Mouse (Mus musculus): ENCODE data around the gene Adam23. TPM values are rescaled to one million over a fixed set of nuclear protein-coding genes. Genes with fewer than 3 reads are reported as not detected.

Gene Adam23
- total RNA-seq, 2 experiments from 2014 or later: 25.9 to 28.7 TPM

DNA sequence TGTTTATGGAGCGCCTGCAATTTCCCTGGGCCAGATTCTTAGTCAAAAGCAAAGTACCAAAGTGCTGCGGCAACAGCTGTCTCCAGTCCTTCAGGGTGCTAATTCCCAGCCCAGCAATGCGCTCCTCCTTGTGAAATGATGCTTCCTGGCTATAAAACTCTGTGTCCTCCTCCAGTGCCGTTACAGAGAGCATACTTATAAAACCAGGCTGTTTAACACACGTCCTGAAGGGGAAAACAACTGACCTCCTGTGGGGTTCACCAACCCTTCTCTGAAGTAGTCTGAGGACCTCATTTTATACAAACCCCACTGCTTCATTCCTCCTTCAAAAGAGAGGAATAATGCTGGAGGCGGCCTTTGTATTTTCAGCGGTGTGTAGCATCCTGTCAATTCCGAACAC, 28.0 kb downstream of the Adam23 start:
- DNase-seq (ENCODE audit: low spot score in 2 of 2): no peak

- no peak for DNase-seq (ENCODE audit: low spot score in 2 of 2)
These were observed 33.3 kb downstream of the Adam23 start for GRCm38 (mm10) chr1:63478946-63479345.

GRCm38 (mm10) chr1:63484646-63485045, 39.0 kb downstream of the Adam23 start:
- no peak for DNase-seq (ENCODE audit: low spot score in 2 of 2)

DNA sequence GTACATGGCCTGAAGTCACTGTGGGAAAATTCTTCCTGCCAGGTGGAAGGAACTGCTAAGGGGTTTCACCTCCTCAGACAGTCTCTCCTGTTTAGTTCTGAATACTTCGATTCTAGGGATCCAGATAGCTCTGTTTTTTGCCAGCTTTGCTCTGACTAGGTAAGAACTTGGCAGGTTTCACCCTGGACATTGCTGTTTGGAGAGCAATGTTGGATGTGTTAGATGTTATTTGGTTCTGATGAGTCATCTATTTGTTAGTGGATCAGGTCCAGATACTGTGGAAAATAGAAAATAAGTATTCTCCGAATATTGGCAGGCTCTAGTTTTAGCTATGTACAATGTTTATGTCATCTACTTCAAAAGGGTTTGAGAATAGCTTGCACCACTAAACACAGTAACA, 41.0 kb downstream of the Adam23 start:
- DNase-seq (ENCODE audit: low spot score in 2 of 2): no peak

DNA sequence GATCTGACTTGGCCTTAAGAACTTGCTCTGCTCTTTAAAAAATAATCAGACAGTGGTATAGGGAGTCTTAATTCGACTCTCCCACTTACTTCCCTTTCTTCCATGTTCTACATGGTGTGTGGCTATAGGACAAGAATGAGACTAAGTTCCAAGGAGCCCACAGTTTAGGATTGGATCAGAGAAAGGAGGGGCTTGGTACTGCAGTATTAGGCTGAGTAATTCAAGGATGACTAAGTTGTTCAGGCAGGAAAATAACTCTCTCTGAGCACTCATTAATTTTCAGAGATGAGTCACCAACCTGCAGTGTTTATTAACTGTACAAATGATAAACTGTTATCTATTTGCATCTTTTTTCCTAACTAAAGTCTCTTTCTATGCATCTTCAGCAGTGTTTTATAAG, 45.3 kb downstream of the Adam23 start:
- DNase-seq (ENCODE audit: low spot score in 2 of 2): no peak

GRCm38 (mm10) chr1:63493325-63493724, 47.6 kb downstream of the Adam23 start:
- DNase-seq (ENCODE audit: low spot score in 2 of 2): no peak

- DNase-seq (ENCODE audit: low spot score in 2 of 2): no peak
These were observed 61.7 kb downstream of the Adam23 start for GRCm38 (mm10) chr1:63507386-63507785.

GRCm38 (mm10) chr1:63508801-63509200, 63.1 kb downstream of the Adam23 start:
- no peak for DNase-seq (ENCODE audit: low spot score in 2 of 2)

- no peak for DNase-seq (ENCODE audit: low spot score in 2 of 2)
These were observed 65.7 kb downstream of the Adam23 start for GRCm38 (mm10) chr1:63511416-63511815.

DNA sequence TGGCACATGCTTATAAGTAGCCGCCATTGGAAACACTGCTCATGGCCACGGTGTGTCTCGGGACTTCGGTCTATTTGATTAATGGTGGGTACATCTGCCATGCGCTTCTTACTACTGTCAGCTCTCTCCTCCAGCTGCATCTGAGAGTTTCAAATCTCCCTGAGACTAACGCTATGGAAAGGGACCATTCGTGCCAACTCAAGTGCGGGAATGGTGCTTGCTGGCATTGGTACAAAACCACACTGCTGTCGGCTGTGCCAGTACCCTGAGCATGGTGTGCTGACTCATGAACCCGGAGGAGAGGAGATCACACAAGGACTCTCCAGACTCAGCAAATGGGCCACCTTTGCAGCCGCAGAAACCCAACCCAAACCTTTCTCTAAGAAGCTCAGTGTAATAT, 72.1 kb downstream of the Adam23 start:
- DNase-seq (ENCODE audit: low spot score in 2 of 2): no peak

DNA sequence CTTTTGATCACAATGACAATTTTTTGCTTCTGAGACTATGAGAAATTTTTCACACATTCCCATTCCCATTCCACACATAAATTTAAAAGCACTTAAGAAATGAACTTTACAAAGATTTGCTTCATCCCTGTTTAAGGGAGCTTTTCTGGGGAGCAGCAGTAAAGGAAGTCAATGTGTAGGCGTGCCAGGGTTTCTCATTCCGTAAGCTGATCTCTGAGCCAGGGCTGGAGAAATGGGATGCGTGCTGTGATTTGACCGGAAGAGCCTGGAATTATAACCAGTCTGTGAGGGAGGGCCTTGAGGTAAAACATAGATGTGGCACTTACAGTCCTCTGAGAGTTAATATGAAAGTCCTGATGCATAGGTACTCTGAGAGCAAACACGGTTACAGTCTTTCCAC, 73.1 kb downstream of the Adam23 start:
- no peak for DNase-seq (ENCODE audit: low spot score in 2 of 2)

DNA sequence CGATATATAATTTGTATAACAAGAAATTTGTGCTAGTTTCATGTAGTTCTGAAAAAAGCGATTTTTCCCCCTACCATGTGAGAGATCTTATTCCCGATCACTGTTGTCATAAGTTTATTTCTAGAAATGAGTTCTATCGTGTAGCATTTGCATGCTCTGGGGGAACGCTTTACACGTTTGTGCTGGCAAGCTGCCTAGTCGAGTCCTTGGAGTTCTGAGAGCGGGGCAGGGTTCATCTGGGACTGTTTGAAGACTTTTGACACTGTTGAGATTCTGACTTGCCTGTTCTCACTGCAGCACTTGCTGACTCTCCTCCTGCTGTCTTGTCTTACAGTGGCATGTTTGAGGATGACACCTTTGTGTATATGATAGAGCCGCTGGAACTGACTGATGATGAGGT, 84.2 kb downstream of the Adam23 start:
- no peak for DNase-seq (ENCODE audit: low spot score in 2 of 2)

DNA sequence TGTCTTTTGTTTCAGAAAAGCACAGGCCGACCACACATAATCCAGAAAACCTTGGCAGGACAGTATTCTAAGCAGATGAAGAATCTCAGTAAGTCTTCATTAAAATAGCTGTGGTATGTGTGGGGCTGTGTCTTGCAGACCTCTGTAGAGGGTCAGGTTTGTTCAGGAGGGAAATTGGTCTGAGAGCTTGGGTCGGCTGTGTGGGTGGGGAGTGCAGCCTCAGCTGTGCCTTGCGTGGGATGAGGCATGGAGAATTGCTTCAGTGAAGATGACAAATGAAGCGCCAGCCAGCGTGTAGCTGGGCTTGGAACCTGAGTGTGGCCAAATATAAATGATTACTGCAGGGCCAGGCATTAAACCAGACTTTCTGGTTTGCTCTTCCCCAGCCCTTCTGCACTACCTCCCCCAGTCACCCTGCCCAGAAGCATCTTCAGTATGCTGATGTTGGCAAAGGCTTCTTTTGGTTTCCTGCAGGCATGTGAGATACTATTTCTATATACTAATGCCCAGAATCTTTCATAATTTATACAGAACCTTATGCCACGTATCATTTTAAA, 88.7 kb downstream of the Adam23 start:
- no peak for DNase-seq (ENCODE audit: low spot score in 2 of 2)

- DNase-seq (ENCODE audit: low spot score in 2 of 2): no peak
These were observed 94.4 kb downstream of the Adam23 start for GRCm38 (mm10) chr1:63539884-63540613.

GRCm38 (mm10) chr1:63544122-63544521, 98.4 kb downstream of the Adam23 start:
- no peak for DNase-seq (ENCODE audit: low spot score in 2 of 2)

DNA sequence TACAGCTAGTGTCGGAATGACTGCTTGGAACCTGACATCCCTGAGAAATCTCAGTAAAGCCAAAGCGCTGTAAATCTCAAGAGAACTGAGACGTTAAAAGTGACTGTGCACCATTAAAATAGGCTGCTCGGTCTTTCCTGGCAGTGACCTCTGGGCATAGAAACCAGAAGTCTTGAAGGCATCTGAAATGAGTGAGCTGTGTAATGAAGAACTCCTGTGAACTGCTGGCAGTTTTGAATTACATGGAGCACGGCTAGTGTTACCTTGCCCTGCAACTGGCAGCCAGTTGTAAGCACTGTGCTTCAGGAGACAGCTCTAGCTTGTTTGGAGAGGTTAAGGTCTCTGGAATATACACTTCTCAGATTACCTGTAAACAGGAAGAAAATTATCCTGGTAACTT, 107.3 kb downstream of the Adam23 start:
- no peak for DNase-seq (ENCODE audit: low spot score in 2 of 2)

GRCm38 (mm10) chr1:63561772-63562520, 116.3 kb downstream of the Adam23 start:
- no peak for DNase-seq (ENCODE audit: low spot score in 2 of 2)

GRCm38 (mm10) chr1:63563928-63564327, 118.2 kb downstream of the Adam23 start:
- DNase-seq (ENCODE audit: low spot score in 2 of 2): no peak

GRCm38 (mm10) chr1:63566501-63566900, 120.8 kb downstream of the Adam23 start:
- no peak for DNase-seq (ENCODE audit: low spot score in 2 of 2)

- DNase-seq (ENCODE audit: low spot score in 2 of 2): no peak
These were observed 121.3 kb downstream of the Adam23 start for GRCm38 (mm10) chr1:63567031-63567430.

DNA sequence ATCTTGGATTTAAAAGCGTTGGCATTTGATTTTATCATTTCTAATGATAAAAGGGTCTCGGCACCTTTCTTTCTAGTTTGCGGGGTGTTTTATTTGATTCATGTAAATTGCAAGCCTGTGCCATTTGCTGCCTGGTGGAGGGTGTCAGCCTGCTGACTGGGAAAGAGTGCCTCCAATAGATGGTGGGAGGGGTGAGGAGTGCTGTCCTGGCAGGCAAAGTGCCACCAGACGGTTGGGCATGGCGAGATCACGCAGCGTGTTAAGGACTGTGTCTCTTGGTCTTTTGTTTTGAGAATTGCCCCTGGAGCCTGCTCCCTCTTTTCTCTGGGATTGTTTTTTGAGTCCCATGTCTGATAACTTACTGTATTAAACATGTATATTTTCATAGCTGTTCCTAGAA, 126.5 kb downstream of the Adam23 start:
- DNase-seq (ENCODE audit: low spot score in 2 of 2): no peak

DNA sequence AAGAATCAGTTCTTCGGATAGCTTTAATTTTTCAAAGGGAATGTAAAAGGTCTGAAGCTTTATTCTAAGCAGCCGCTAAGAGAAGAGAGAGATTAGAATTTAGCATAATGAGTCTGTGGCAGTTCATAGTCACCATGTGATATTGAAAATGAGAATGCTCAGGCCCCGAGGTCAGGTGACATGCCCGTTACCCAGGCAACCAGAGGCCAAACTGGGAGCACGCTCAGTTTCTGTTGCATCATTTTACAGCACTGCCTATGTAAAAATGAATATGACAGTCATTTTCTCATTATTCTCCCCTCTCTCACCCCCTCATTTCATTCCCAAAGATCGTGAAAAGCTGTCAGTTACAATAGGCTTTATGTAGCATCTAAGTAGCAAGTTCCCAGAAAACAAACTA, 127.7 kb downstream of the Adam23 start:
- no peak for DNase-seq (ENCODE audit: low spot score in 2 of 2)
